19 mouse cellular contexts compared by ENCODE assay signal in the genomic region with DNA sequence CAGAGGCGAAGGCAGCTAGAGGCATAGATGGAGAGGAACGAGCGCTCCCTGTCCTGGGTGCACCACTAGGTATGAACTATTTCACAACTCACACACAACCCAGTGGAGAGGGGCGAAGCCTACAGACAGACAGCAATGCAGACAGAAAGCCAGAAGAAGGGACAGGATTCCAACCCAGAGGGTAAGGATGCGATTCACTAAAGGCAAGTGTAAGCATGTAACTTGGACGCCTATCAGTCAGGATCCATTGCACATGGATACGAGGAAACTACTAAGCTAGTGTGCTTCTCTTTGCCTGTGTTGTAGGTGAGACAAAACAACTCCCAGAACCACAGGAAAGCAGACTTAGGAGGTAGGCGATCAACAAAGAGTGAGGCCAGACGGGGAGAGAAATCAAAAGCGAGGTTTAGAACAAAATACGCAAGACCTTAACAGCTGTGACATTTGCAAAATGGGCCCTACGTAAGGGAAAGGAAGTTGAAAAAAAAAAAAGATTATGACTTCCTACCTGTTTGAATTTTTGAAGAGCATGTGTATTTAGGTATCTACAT.
DNase-seq lines count a peak whose midpoint lies in the region; ATAC-seq and TF ChIP-seq lines count a peak whose summit lies in the region.
"Had no signal": no experiment of that assay in that cellular context is flagged by ENCODE, and none has a peak within 500 bp of the region (broad histone marks: within the 10 kb centered on the region; RNA-seq: fewer than 3 reads in every experiment).

No protein-coding gene starts in this region.

- H3K27ac ChIP-seq in liver, embryonic 16.5 days (ENCODE audit: low read length) = no peak overlapping the region
- H3K27ac ChIP-seq in liver, embryonic 12.5 days = no peak overlapping the region
- no peak overlapping the region for H3K27ac ChIP-seq in lung, postnatal 0 days (ENCODE audit: low read length)
- H3K27ac ChIP-seq: embryonic facial prominence, embryonic 13.5 days; hindbrain, postnatal 0 days; macrophage; midbrain, embryonic 13.5 days; neural tube, embryonic 15.5 days had no signal

- TF ChIP-seq EP300 in lung, postnatal 0 days (IDR thresholded peaks at IDR 0.05) = no peak

- H3K4me2 ChIP-seq in liver, embryonic 16.5 days (ENCODE audit: low read depth, low read length) = no peak overlapping the region
- H3K4me2 ChIP-seq in liver, embryonic 12.5 days = no peak overlapping the region
- H3K4me2 ChIP-seq in lung, postnatal 0 days (replicated peaks; ENCODE audit: low read depth, low read length) = no peak overlapping the region
- H3K4me2 ChIP-seq: embryonic facial prominence, embryonic 13.5 days; heart, embryonic 12.5 days; lung, embryonic 14.5 days; midbrain, embryonic 13.5 days; neural tube, embryonic 15.5 days had no signal

- peak; percentile 34 for DNase-seq in thymus, postnatal 14 days
- no peak for DNase-seq in lung, postnatal 0 days (ENCODE audit: low spot score)
- DNase-seq in gastrocnemius, adult 8-10 months (ENCODE audit: low spot score in 2 of 2) = no peak
- DNase-seq: adrenal gland, postnatal 36 days; heart, postnatal 4 days; kidney, adult 8-10 months; kidney, postnatal 25 days; lung, embryonic 14.5 days; spleen, adult 18-20 months had no signal

- no peak for TF ChIP-seq CTCF in lung, postnatal 0 days (IDR thresholded peaks at IDR 0.05)

- H3K36me3 ChIP-seq in liver, embryonic 16.5 days (ENCODE audit: control insufficient read depth, insufficient read depth) = no peaks in the 10 kb centered on the region
- H3K36me3 ChIP-seq in liver, embryonic 12.5 days = no peaks in the 10 kb centered on the region
- no peaks in the 10 kb centered on the region for H3K36me3 ChIP-seq in lung, postnatal 0 days (ENCODE audit: insufficient read depth, low read length)
- H3K36me3 ChIP-seq: embryonic facial prominence, embryonic 13.5 days; heart, embryonic 12.5 days; midbrain, embryonic 13.5 days; neural tube, embryonic 15.5 days had no signal

- no peak overlapping the region for H3K4me3 ChIP-seq in liver, embryonic 16.5 days (ENCODE audit: low read depth, low read length)
- H3K4me3 ChIP-seq in liver, embryonic 12.5 days = no peak overlapping the region
- no peak overlapping the region for H3K4me3 ChIP-seq in lung, postnatal 0 days (ENCODE audit: low read depth, low read length)
- H3K4me3 ChIP-seq: embryonic facial prominence, embryonic 13.5 days; heart, embryonic 12.5 days; midbrain, embryonic 13.5 days; neural tube, embryonic 15.5 days had no signal

- H3K9me3 ChIP-seq in liver, embryonic 16.5 days (replicated peaks; ENCODE audit: control insufficient read depth, low read length) = no peaks in the 10 kb centered on the region
- H3K9me3 ChIP-seq in liver, embryonic 12.5 days (replicated peaks) = no peaks in the 10 kb centered on the region
- H3K9me3 ChIP-seq in lung, postnatal 0 days (ENCODE audit: low read length) = no peaks in the 10 kb centered on the region
- H3K9me3 ChIP-seq: embryonic facial prominence, embryonic 13.5 days; heart, embryonic 12.5 days; midbrain, embryonic 13.5 days; neural tube, embryonic 15.5 days had no signal

- peak; percentile 53; the same call in 1 of the 2 replicates for ATAC-seq in liver, embryonic 16.5 days (ENCODE audit: low read depth)
- no peak for ATAC-seq in liver, embryonic 12.5 days
- ATAC-seq in CD4-positive, CD25-positive, alpha-beta regulatory T cell, adult 4 months = peak; percentile 46
- peak; percentile 19 for ATAC-seq in activated CD4-positive, CD25-positive, alpha-beta regulatory T cell, adult 4 months
- ATAC-seq in lung, postnatal 0 days = no peak
- ATAC-seq: hindbrain, postnatal 0 days; midbrain, embryonic 13.5 days had no signal

- no peaks in the 10 kb centered on the region for H3K27me3 ChIP-seq in liver, embryonic 16.5 days (ENCODE audit: control insufficient read depth, insufficient read depth, low read depth, low read length)
- H3K27me3 ChIP-seq in liver, embryonic 12.5 days (replicated peaks) = no peaks in the 10 kb centered on the region
- H3K27me3 ChIP-seq in lung, postnatal 0 days (replicated peaks; ENCODE audit: insufficient read depth, low read length) = no peaks in the 10 kb centered on the region
- H3K27me3 ChIP-seq: embryonic facial prominence, embryonic 13.5 days; heart, embryonic 12.5 days; neural tube, embryonic 15.5 days had no signal

- WGBS in liver, embryonic 16.5 days (ENCODE audit: insufficient replicate concordance) = 70% methylated on average over 12 of the region's 12 CpGs
- WGBS in liver, embryonic 12.5 days (ENCODE audit: insufficient replicate concordance) = 76% methylated on average over 12 of the region's 12 CpGs
- 94% methylated on average over 12 of the region's 12 CpGs for WGBS in lung, postnatal 0 days

- H3K4me1 ChIP-seq in liver, embryonic 16.5 days (ENCODE audit: control insufficient read depth, low read depth, low read length) = peaks cover 5% of the 10 kb centered on the region
- H3K4me1 ChIP-seq in liver, embryonic 12.5 days = peaks cover 11% of the 10 kb centered on the region
- peaks cover 8% of the 10 kb centered on the region; the same call in 1 of the 2 replicates for H3K4me1 ChIP-seq in lung, postnatal 0 days (ENCODE audit: insufficient read depth, low read depth, low read length)

- H3K9ac ChIP-seq in liver, embryonic 16.5 days (ENCODE audit: low read depth, low read length) = no peak overlapping the region
- H3K9ac ChIP-seq in liver, embryonic 12.5 days = no peak overlapping the region
- H3K9ac ChIP-seq in lung, postnatal 0 days (replicated peaks; ENCODE audit: low read depth) = no peak overlapping the region
- H3K9ac ChIP-seq: embryonic facial prominence, embryonic 13.5 days; heart, embryonic 12.5 days; lung, embryonic 14.5 days; midbrain, embryonic 13.5 days; neural tube, embryonic 15.5 days had no signal

Comparison
In these comparisons a context has a peak if more than half of its experiments do, and no peak if none do; other contexts are left out.
1. ATAC-seq: peak in liver, embryonic 16.5 days (single experiment), CD4-positive, CD25-positive, alpha-beta regulatory T cell, adult 4 months (single experiment) and activated CD4-positive, CD25-positive, alpha-beta regulatory T cell, adult 4 months (single experiment); none in liver, embryonic 12.5 days (single experiment) and lung, postnatal 0 days (single experiment).